Mouse (Mus musculus): Measurements from ENCODE around the gene Ogdh. TPM values are rescaled to one million over a fixed set of nuclear protein-coding genes. Genes with fewer than 3 reads are reported as not detected.

Ogdh gene
- polyA plus RNA-seq, 1 experiment from 2014 or later, result 99.9 TPM

DNA sequence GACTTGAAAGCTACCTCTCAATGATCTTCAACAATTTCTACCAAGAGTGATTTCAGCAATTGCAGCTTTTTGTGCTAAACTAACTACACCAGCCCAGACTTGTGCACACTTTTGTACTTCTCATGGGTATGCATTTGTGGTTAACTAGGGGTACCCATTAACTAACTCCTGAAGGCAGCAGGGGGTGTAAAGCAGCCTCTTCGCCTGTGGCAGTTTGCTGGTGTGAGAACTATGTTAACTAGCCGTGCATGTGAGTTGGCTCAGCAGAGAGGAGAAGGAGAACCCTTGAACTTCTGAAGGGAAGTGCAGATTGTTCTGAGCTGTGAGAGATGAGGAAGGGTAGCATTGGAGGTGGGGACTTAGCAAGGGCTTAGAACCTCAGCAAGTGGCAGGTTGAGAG, 11.4 kb downstream of the Ogdh start:
- Histone ChIP-seq H3K27ac (no peak overlapping the region), H3K4me2 (replicated peaks) (no peak overlapping the region), H3K4me3 (no peak overlapping the region), H3K36me3 (peaks cover 46% of the 10 kb centered on the region), H3K9me3 (no peaks in the 10 kb centered on the region), H3K4me1 (no peaks in the 10 kb centered on the region), H3K9ac (no peak overlapping the region), H3K27me3 (no peaks in the 10 kb centered on the region)
- WGBS, result 87% methylated on average over 2 of the region's 2 CpGs
- no peak for ATAC-seq (ENCODE audit: insufficient number of reproducible peaks, insufficient read depth, low FRiP score, low TSS enrichment)

DNA sequence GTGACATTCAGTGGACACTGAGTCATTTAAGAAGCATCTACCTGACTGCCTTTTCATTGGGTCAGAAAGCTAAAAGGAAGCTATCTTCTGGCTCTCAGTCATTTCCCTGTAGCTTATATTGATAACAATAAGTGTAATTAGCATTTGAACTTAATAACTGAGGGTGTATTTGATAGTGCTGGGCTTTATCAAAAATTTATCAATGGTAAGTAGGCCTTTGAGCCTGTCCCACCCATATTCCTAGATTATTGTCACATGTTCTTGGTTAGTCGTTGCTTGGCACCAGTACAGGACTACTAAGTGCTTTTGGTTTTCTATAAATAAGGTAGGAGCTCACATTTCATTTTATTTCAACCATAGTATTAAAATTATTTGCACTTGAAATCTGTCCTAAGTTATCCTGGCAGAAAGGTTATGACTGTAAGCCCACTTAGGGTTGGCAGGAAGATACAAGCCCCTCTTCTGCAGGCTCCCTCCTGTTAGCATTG, 14.6 kb downstream of the Ogdh start:
- Histone ChIP-seq H3K9ac (no peak overlapping the region), H3K9me3 (no peaks in the 10 kb centered on the region), H3K27ac (no peak overlapping the region), H3K4me3 (no peak overlapping the region), H3K27me3 (no peaks in the 10 kb centered on the region), H3K4me1 (no peaks in the 10 kb centered on the region), H3K4me2 (replicated peaks) (no peak overlapping the region), H3K36me3 (peaks cover 29% of the 10 kb centered on the region)
- no peak for ATAC-seq (ENCODE audit: insufficient number of reproducible peaks, insufficient read depth, low FRiP score, low TSS enrichment)
- 88% methylated on average over 1 of the region's 1 CpGs for whole genome bisulfite sequencing

DNA sequence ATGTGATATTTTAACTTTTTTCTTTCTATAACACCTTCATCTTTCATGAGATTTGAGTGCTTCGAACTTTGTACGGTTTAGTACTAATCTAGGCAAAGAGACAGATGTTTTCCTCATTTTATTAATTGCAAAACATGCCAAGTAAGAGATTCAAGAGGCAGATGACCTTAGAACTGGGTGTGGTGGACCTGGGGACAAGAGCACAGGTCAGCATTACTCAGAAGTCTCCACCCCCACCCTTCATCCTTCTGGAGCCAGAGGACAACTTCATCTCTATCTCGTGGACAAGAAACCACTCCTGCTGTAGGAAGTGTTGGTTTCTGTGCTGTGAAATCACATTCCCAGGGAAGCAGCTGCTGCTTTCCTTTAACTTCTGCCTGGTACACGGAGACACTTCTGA, 16.7 kb downstream of the Ogdh start:
- WGBS, result 91% methylated on average over 4 of the region's 4 CpGs
- peaks cover 20% of the 10 kb centered on the region for H3K36me3 ChIP-seq

DNA sequence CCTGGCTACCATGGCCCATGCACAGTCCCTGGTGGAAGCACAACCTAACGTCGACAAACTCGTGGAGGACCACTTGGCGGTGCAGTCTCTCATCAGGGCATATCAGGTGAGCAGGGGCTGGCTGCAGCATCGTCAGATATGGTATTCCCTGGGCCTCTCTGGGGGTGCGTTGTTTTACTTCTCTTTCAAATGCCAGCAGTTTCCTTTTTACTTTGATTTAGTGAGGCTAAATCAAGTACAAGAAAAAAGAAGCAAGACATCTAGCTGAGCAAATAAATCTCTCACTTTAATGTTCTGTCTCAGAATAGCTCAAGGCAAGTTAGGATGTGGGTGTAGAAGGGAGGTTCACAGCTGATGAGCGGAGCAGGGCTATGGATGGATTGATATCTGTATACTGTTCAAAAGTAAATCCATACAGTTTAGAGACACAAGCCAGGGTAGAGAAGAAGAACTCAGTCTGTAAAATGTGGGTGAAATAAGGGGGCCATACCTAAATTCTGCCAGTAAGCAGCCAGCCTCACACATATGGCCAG, 22.5 kb downstream of the Ogdh start:
- no peaks in the 10 kb centered on the region for H3K4me1 ChIP-seq
- no peak overlapping the region for H3K9ac ChIP-seq
- no peak overlapping the region for H3K27ac ChIP-seq
- peaks cover 50% of the 10 kb centered on the region for H3K36me3 ChIP-seq
- no peak for ATAC-seq (ENCODE audit: insufficient number of reproducible peaks, insufficient read depth, low FRiP score, low TSS enrichment)
- H3K4me2 ChIP-seq (replicated peaks), result no peak overlapping the region
- 85% methylated on average over 7 of the region's 7 CpGs for WGBS
- no peaks in the 10 kb centered on the region for H3K27me3 ChIP-seq
- H3K4me3 ChIP-seq, result no peak overlapping the region
- no peaks in the 10 kb centered on the region for H3K9me3 ChIP-seq

More for the DNA sequence above, 16.7 kb downstream of the Ogdh start:
- Histone ChIP-seq H3K27ac (no peak overlapping the region), H3K27me3 (no peaks in the 10 kb centered on the region), H3K4me1 (no peaks in the 10 kb centered on the region), H3K9ac (no peak overlapping the region), H3K4me3 (no peak overlapping the region), H3K9me3 (no peaks in the 10 kb centered on the region), H3K4me2 (replicated peaks) (no peak overlapping the region)
- no peak for ATAC-seq (ENCODE audit: insufficient number of reproducible peaks, insufficient read depth, low FRiP score, low TSS enrichment)

DNA sequence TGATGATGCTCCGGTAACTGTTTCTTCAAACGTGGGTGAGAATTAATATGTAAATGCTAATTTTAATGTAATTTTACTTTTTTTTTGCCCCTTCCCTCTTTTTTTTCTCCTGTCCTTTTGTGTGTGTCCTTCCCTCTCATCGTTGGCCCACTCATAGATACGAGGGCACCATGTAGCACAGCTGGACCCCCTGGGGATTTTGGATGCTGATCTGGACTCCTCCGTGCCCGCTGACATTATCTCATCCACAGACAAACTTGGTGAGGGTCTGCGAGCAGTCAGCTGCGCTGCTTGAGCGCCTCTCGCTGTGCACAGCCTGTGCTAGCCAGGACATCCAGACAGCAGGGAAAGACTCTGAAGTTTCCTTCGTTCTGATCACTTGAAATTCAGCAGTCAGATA, 25.4 kb downstream of the Ogdh start:
- WGBS, result 87% methylated on average over 11 of the region's 11 CpGs
- H3K27me3 ChIP-seq, result no peaks in the 10 kb centered on the region
- H3K27ac ChIP-seq, result no peak overlapping the region
- no peaks in the 10 kb centered on the region for H3K9me3 ChIP-seq
- no peaks in the 10 kb centered on the region for H3K4me1 ChIP-seq
- no peak for ATAC-seq (ENCODE audit: insufficient number of reproducible peaks, insufficient read depth, low FRiP score, low TSS enrichment)
- H3K4me2 ChIP-seq (replicated peaks), result no peak overlapping the region
- peaks cover 50% of the 10 kb centered on the region for H3K36me3 ChIP-seq
- no peak overlapping the region for H3K4me3 ChIP-seq
- no peak overlapping the region for H3K9ac ChIP-seq

DNA sequence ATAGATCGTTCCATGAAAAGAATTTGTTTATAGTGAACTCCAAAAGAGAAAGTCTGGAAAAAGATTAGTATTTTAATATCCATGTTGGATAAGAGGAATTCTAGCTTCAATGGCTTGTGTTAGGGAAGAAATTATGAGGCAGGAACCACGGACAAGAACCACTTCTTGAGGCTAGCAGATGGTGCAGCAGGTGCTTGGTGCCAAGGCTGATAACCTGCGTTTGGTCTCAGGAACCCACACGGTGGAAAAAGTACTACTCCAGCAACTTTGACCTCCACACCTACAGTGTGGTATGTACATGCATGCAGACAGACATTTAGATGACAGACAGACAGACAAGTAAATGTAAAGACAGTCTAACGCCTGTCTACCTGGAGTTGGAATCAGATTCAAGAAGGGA, 27.1 kb downstream of the Ogdh start:
- Histone ChIP-seq H3K9ac (no peak overlapping the region), H3K36me3 (peaks cover 49% of the 10 kb centered on the region), H3K4me3 (no peak overlapping the region), H3K4me2 (replicated peaks) (no peak overlapping the region), H3K4me1 (no peaks in the 10 kb centered on the region), H3K9me3 (no peaks in the 10 kb centered on the region), H3K27me3 (no peaks in the 10 kb centered on the region), H3K27ac (no peak overlapping the region)
- ATAC-seq (ENCODE audit: insufficient number of reproducible peaks, insufficient read depth, low FRiP score, low TSS enrichment), result no peak
- WGBS, result 91% methylated on average over 5 of the region's 5 CpGs

DNA sequence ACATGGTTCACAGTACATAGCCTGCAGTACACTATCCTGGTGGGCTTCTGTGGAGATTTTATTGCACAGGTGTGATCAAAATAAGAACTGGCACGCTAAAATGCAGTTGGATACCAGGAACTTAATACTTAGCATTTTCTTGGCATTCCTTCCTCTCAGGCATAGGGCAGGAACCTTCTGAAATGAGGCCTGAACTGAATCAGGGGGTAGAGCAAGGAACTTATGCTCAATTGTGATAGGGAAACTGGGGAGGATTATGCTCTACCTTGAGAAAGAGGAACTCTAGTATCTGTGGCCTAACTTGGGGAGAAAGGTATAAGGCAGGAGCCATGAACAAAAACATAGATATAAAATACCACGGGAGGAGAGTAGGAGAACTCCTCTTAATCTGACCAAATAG, 27.9 kb downstream of the Ogdh start:
- Histone ChIP-seq H3K27me3 (no peaks in the 10 kb centered on the region), H3K9me3 (no peaks in the 10 kb centered on the region), H3K4me3 (no peak overlapping the region), H3K4me1 (no peaks in the 10 kb centered on the region), H3K4me2 (replicated peaks) (no peak overlapping the region), H3K9ac (no peak overlapping the region), H3K36me3 (peaks cover 48% of the 10 kb centered on the region), H3K27ac (no peak overlapping the region)
- no peak for ATAC-seq (ENCODE audit: insufficient number of reproducible peaks, insufficient read depth, low FRiP score, low TSS enrichment)
- WGBS, result 89% methylated on average over 2 of the region's 2 CpGs

DNA sequence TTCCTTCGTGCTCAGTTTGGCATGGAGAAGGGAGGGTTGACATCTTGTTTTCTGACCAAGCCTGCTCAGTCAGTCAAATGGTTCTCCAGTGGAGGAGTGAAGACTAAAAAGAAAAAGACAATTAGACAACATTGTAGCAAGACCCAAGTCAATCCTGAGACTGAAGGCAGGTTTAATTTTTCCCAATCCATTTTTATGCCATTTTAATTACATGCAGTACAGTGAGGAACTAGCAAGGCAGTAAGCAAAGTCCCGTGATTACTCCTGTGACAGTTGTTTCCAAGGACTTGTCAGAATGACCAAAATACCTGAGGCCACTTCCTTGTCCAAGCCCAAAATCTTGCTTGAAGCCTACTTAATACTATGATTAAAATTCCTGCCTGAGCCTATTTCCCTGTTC, 30.7 kb downstream of the Ogdh start:
- Histone ChIP-seq H3K27me3 (no peaks in the 10 kb centered on the region), H3K27ac (no peak overlapping the region), H3K4me1 (no peaks in the 10 kb centered on the region), H3K4me2 (replicated peaks) (no peak overlapping the region), H3K9ac (no peak overlapping the region), H3K4me3 (no peak overlapping the region), H3K9me3 (no peaks in the 10 kb centered on the region), H3K36me3 (peaks cover 29% of the 10 kb centered on the region)
- no peak for ATAC-seq (ENCODE audit: insufficient number of reproducible peaks, insufficient read depth, low FRiP score, low TSS enrichment)
- 97% methylated on average over 2 of the region's 2 CpGs for WGBS

DNA sequence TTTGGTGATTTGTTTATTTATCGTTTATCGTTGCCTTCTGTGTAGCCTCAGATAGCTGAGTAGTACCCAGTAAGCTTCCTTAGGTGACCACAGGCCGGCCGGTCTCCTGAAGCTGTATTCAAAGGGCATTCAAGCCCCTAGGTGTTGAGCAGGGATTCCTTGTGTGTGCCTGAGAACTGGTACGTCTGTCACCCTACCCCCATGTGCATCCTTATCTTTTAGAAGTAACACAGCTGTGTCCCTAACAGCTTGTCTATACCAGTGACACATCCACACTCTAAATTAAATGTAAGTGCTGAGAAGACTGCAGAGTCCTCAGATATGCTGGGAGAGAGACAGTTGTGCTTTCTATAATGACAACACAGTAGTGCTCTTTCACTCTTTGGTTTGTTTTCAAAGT, 31.9 kb downstream of the Ogdh start:
- H3K4me2 ChIP-seq (replicated peaks), result no peak overlapping the region
- peaks cover 18% of the 10 kb centered on the region for H3K36me3 ChIP-seq
- H3K9ac ChIP-seq, result no peak overlapping the region
- no peak for ATAC-seq (ENCODE audit: insufficient number of reproducible peaks, insufficient read depth, low FRiP score, low TSS enrichment)
- H3K4me3 ChIP-seq, result no peak overlapping the region
- no peaks in the 10 kb centered on the region for H3K9me3 ChIP-seq
- H3K4me1 ChIP-seq, result no peaks in the 10 kb centered on the region
- H3K27ac ChIP-seq, result no peak overlapping the region
- WGBS, result 85% methylated on average over 5 of the region's 5 CpGs
- no peaks in the 10 kb centered on the region for H3K27me3 ChIP-seq

DNA sequence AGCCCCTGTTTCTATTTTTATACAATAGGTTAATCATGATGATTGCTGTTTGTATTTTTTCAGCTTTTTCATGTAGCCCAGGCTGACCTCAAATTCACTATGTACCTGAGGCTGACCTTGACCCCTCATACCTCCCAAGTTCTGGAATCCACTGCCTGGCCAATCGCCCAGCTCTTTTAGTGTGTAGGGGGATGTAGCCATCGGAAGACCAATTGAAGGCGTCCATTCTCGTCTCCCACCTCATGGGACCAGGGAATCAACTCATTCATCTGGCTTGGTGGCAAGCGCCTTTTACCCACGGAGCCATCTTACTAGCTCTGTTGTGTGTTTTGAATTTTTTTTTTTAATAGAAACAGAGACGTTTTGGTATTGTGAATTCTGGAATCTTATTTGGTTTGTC, 39.8 kb downstream of the Ogdh start:
- 93% methylated on average over 7 of the region's 7 CpGs for WGBS
- H3K4me3 ChIP-seq, result no peak overlapping the region
- no peak overlapping the region for H3K4me2 ChIP-seq (replicated peaks)
- H3K9ac ChIP-seq, result no peak overlapping the region
- H3K36me3 ChIP-seq, result peaks cover 11% of the 10 kb centered on the region
- H3K4me1 ChIP-seq, result no peaks in the 10 kb centered on the region
- no peaks in the 10 kb centered on the region for H3K9me3 ChIP-seq
- H3K27ac ChIP-seq, result no peak overlapping the region
- H3K27me3 ChIP-seq, result no peaks in the 10 kb centered on the region
- no peak for ATAC-seq (ENCODE audit: insufficient number of reproducible peaks, insufficient read depth, low FRiP score, low TSS enrichment)

DNA sequence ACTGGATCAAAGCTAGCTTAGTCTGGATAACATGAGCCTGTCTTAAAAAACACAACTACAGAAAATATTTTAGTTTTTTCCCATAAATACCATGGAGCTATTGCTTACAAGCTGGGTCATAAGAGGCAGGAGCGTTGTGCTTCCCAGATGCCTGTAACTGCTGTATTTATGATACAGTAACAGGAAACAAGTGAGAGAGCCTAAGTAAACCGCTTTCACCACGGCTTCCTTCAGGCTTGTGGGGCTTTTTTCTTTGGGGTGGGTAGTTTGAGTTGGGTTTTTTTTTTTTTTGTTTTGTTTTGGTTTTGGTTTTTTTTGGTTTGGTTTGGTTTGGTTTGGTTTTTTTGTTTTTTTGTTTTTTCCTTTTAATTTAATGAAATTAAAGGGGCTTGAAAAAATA, 41.2 kb downstream of the Ogdh start:
- Histone ChIP-seq H3K4me1 (no peaks in the 10 kb centered on the region), H3K36me3 (peaks cover 11% of the 10 kb centered on the region), H3K27ac (no peak overlapping the region), H3K4me3 (no peak overlapping the region), H3K4me2 (replicated peaks) (no peak overlapping the region), H3K9me3 (no peaks in the 10 kb centered on the region), H3K27me3 (no peaks in the 10 kb centered on the region), H3K9ac (no peak overlapping the region)
- ATAC-seq (ENCODE audit: insufficient number of reproducible peaks, insufficient read depth, low FRiP score, low TSS enrichment), result no peak
- WGBS, result 92% methylated on average over 3 of the region's 3 CpGs

DNA sequence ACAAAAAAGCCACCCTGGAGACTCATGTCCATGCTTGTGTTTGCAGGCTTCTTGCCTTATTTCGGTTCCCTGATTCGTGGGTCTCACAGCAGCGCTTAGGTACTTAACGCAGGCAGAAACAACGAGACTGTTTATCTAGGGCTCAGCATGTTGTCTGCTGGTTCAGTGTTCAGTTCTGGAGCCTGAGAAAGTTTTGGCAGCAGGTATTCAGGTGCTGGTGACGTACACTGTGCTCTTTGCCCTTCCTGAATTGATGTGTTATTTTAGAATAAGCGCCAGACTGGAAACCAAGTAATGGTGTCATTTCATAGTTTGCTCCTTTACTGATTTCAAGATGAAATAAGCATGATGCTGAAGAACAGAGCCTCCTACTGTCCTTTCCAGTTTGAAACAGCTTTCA, 42.0 kb downstream of the Ogdh start:
- ATAC-seq (ENCODE audit: insufficient number of reproducible peaks, insufficient read depth, low FRiP score, low TSS enrichment), result no peak
- Histone ChIP-seq H3K9ac (no peak overlapping the region), H3K4me3 (no peak overlapping the region), H3K9me3 (no peaks in the 10 kb centered on the region), H3K27ac (no peak overlapping the region), H3K27me3 (no peaks in the 10 kb centered on the region), H3K4me2 (replicated peaks) (no peak overlapping the region), H3K36me3 (peaks cover 17% of the 10 kb centered on the region), H3K4me1 (no peaks in the 10 kb centered on the region)
- 90% methylated on average over 7 of the region's 7 CpGs for WGBS

DNA sequence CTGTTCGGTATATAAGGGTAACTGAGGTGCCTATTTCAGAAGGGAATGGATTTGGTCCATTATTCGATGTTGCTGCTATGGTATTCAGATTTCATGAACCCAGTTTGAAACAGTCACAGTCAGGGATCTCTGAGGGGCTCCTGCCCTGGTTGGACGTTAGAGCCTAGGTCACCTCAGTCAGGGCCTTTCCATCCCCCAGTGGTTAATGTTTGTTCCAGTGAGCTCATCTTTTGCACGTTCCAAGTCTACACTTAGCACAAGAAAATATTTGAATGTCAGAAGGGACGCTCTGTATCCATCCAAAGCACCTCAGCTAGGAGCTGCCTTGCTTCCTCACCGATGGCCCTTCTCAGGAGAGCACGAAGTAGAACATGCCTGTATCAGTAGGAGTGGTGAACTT, 43.9 kb downstream of the Ogdh start:
- H3K27ac ChIP-seq, result no peak overlapping the region
- no peaks in the 10 kb centered on the region for H3K9me3 ChIP-seq
- H3K4me1 ChIP-seq, result no peaks in the 10 kb centered on the region
- no peak for ATAC-seq (ENCODE audit: insufficient number of reproducible peaks, insufficient read depth, low FRiP score, low TSS enrichment)
- WGBS, result 90% methylated on average over 7 of the region's 7 CpGs
- peaks cover 37% of the 10 kb centered on the region for H3K36me3 ChIP-seq
- H3K27me3 ChIP-seq, result no peaks in the 10 kb centered on the region
- no peak overlapping the region for H3K4me3 ChIP-seq
- H3K4me2 ChIP-seq (replicated peaks), result no peak overlapping the region
- H3K9ac ChIP-seq, result no peak overlapping the region

Data from embryonic facial prominence, embryonic 12.5 days (tissue).